Mouse (Mus musculus) midbrain, embryonic 13.5 days (tissue): ENCODE data around the gene Vmn1r130. TPM values are rescaled to one million over a fixed set of nuclear protein-coding genes. Genes with fewer than 3 reads are reported as not detected.
"Not testable (repeated sequence)": the region's sequence is repeated elsewhere in the genome, so short reads cannot be mapped to it uniquely, and the experiment has no call there.

Experiments used
- ATAC-seq: fragments of 200-750 bp; cut with Nextera tagmentation; 2 replicates; pipeline ENCODE4 v1.8.0; 2017; ENCODE audit warnings: mild to moderate bottlenecking, moderate TSS enrichment, moderate library complexity
- H3K27ac ChIP-seq: fragments of 300-500 bp; sonication (generic); 2 replicates; pipeline ENCODE4 v1.5.1; 2015; ENCODE audit warnings: inconsistent platforms, mild to moderate bottlenecking, moderate library complexity
- H3K27me3 ChIP-seq: fragments of 300-500 bp; sonication (generic); 2 replicates; pipeline ENCODE4 v1.6.1; 2015; ENCODE audit warnings: mild to moderate bottlenecking, inconsistent platforms
- H3K36me3 ChIP-seq: fragments of 300-500 bp; sonication (generic); 2 replicates; pipeline ENCODE4 v1.6.1; 2015; ENCODE audit warnings: mild to moderate bottlenecking, inconsistent platforms
- H3K4me1 ChIP-seq: fragments of 300-500 bp; sonication (generic); replicated peaks from 2 replicates; pipeline ENCODE4 v1.6.1; 2015; ENCODE audit warnings: inconsistent platforms
- H3K4me2 ChIP-seq: fragments of 300-500 bp; sonication (generic); replicated peaks from 2 replicates; pipeline ENCODE4 v1.6.1; 2015; ENCODE audit warnings: moderate library complexity, mild to moderate bottlenecking, inconsistent platforms
- H3K4me3 ChIP-seq: fragments of 300-500 bp; sonication (generic); replicated peaks from 2 replicates; pipeline ENCODE4 v1.5.1; 2015; ENCODE audit warnings: mild to moderate bottlenecking, inconsistent platforms
- H3K9ac ChIP-seq: fragments of 300-500 bp; sonication (generic); replicated peaks from 2 replicates; pipeline ENCODE4 v1.6.1; 2015; ENCODE audit warnings: mild to moderate bottlenecking, inconsistent platforms
- H3K9me3 ChIP-seq: fragments of 300-500 bp; sonication (generic); 2 replicates; pipeline ENCODE4 v1.6.1; 2016; ENCODE audit warnings: mild to moderate bottlenecking, inconsistent platforms
- WGBS: fragments of 180-500 bp; shearing (Covaris S2); methylation state at CpG from one replicate; pipeline ENCODE4 v1.1.7; 2015; 5-methylcytosine and 5-hydroxymethylcytosine counted together
- polyA plus RNA-seq: library from polyadenylated mRNA; unstranded; fragments of >200 nt; fragmentation: Nextera tagmentation; extraction: Ambion mirVana; gene quantifications from 2 replicates; pipeline ENCODE4 v1.2.1, GENCODE M21; 2015

Gene Vmn1r130
- polyA plus RNA-seq = not detected in 2 replicates

DNA sequence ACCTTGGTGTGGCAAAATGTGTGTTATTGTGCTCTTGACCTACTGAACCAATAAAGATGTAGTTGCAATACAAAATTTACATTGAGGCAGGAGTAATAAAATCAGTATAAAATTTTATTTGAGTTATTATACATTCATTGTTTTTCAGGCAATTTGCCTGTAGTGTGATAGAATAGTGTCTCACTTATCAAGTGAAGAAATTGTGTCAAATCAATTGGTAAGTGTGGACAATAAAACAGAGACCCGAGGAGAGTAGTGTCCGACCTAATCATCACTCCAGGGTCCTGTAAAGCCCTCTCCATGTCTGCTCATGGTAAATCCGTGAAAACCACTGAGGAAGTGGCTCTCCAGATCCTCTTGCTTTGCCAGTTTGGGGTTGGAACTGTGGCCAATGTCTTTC is at the start of gene Vmn1r130:
TSS of gene Vmn1r130 (plus strand) at position 301 of the 400 bp plus-strand sequence.
- not testable (repeated sequence) for H3K27ac ChIP-seq, H3K27me3 ChIP-seq, H3K9me3 ChIP-seq, H3K36me3 ChIP-seq, H3K4me2 ChIP-seq, H3K4me1 ChIP-seq, ATAC-seq, H3K4me3 ChIP-seq, H3K9ac ChIP-seq
- WGBS = no CpG with 5 or more reads among the region's 3 CpGs

DNA sequence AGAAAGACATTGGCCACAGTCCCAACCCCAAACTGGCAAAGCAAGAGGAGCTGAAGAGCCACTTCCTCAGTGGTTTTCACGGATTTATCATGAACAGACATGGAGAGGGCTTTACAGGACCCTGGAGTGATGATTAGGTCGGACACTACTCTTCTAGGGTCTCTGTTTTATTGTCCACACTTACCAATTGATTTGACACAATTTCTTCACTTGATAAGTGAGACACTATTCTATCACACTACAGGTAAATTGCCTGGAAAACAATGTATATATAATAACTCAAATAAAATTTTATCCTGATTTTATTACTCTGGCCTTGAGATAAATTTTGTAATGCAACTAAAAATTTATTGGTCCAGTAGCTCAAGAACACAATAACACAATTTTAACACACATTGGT is 34.4 kb downstream of the Vmn1r130 start, which contains the start of gene Vmn1r131:
TSS of gene Vmn1r131 (minus strand) at position 101 of the 400 bp plus-strand sequence.
- WGBS = no CpG with 5 or more reads among the region's 2 CpGs
- H3K27me3 ChIP-seq, H3K36me3 ChIP-seq, H3K9ac ChIP-seq, H3K27ac ChIP-seq, H3K9me3 ChIP-seq, H3K4me2 ChIP-seq, ATAC-seq, H3K4me1 ChIP-seq, H3K4me3 ChIP-seq: not testable (repeated sequence)

Other genes with a start within 250 kb of the Vmn1r130 start
- gene Vmn1r125, start 239.6 kb upstream of the Vmn1r130 start, polyA plus RNA-seq = not detected in 2 replicates
- not detected in 2 replicates for gene Vmn1r126, start 210.3 kb upstream of the Vmn1r130 start, polyA plus RNA-seq
- gene Vmn1r127, start 191.9 kb upstream of the Vmn1r130 start, polyA plus RNA-seq = not detected in 2 replicates
- not detected in 2 replicates for gene Vmn1r128, start 162.4 kb upstream of the Vmn1r130 start, polyA plus RNA-seq
- not detected in 2 replicates for gene Vmn1r129, start 150.5 kb upstream of the Vmn1r130 start, polyA plus RNA-seq
- not detected in 2 replicates for gene Gm6882, start 79.0 kb upstream of the Vmn1r130 start, polyA plus RNA-seq
- not detected in 2 replicates for gene Vmn1r131, start 34.3 kb downstream of the Vmn1r130 start, polyA plus RNA-seq
- gene Vmn1r132, start 102.3 kb downstream of the Vmn1r130 start, polyA plus RNA-seq = not detected in 2 replicates
- gene Gm4175, start 249.7 kb downstream of the Vmn1r130 start, polyA plus RNA-seq = not detected in 2 replicates